Mouse (Mus musculus) liver, embryonic 16.5 days (tissue): ENCODE measurements around the gene Adm. TPM values are rescaled to one million over a fixed set of nuclear protein-coding genes. Genes with fewer than 3 reads are reported as not detected.
"Not testable (repeated sequence)": the region's sequence is repeated elsewhere in the genome, so short reads cannot be mapped to it uniquely, and the experiment has no call there.

Source experiments
- ATAC-seq: fragments of 200-750 bp; cut with Nextera tagmentation; 2 replicates; pipeline ENCODE4 v1.8.0; 2017; ENCODE audit warnings: low read depth, mild to moderate bottlenecking, moderate number of reproducible peaks, moderate library complexity
- H3K27ac ChIP-seq: fragments of 300-500 bp; sonication (generic); 2 replicates; pipeline ENCODE4 v1.5.1; 2014; ENCODE audit warnings: mild to moderate bottlenecking, low read length
- H3K27me3 ChIP-seq: fragments of 300-500 bp; sonication (generic); 2 replicates; pipeline ENCODE4 v1.6.1; 2014; ENCODE audit warnings: low read depth, low read length, mixed read lengths; ENCODE audit not compliant: control insufficient read depth, insufficient read depth
- H3K36me3 ChIP-seq: fragments of 300-500 bp; sonication (generic); 2 replicates; pipeline ENCODE4 v1.6.1; 2014; ENCODE audit warnings: mild to moderate bottlenecking; ENCODE audit not compliant: control insufficient read depth, insufficient read depth
- H3K4me1 ChIP-seq: fragments of 300-500 bp; sonication (generic); 2 replicates; pipeline ENCODE4 v1.6.1; 2014; ENCODE audit warnings: low read depth, low read length, mixed read lengths; ENCODE audit not compliant: control insufficient read depth
- H3K4me2 ChIP-seq: fragments of 300-500 bp; sonication (generic); 2 replicates; pipeline ENCODE4 v1.6.1; 2014; ENCODE audit warnings: low read depth, low read length, mixed read lengths
- H3K4me3 ChIP-seq: fragments of 300-500 bp; sonication (generic); 2 replicates; pipeline ENCODE4 v1.5.1; 2014; ENCODE audit warnings: low read depth, mild to moderate bottlenecking, low read length
- H3K9ac ChIP-seq: fragments of 300-500 bp; sonication (generic); 2 replicates; pipeline ENCODE4 v1.6.1; 2014; ENCODE audit warnings: low read depth, low read length
- H3K9me3 ChIP-seq: fragments of 300-500 bp; sonication (generic); replicated peaks from 2 replicates; pipeline ENCODE4 v1.6.1; 2016; ENCODE audit warnings: low read length; ENCODE audit not compliant: control insufficient read depth
- WGBS: fragments of 180-500 bp; shearing (Covaris S2); extraction: QIAGEN DNeasy Blood & Tissue Kit; methylation state at CpG from one replicate; pipeline ENCODE4 v1.1.7; 2014; ENCODE audit not compliant: insufficient replicate concordance; 5-methylcytosine and 5-hydroxymethylcytosine counted together
- polyA plus RNA-seq: library from polyadenylated mRNA; unstranded; fragments of >200 nt; fragmentation: Nextera tagmentation; extraction: Ambion mirVana; gene quantifications from 2 replicates; pipeline ENCODE4 v1.2.1, GENCODE M21; 2015

The Adm gene
- polyA plus RNA-seq, result 1.9 and 2.1 TPM in 2 replicates

GRCm38 (mm10) chr7:110627486-110628272 is at the start of gene Adm:
TSS of gene Adm (plus strand) at chr7:110627661.
- Histone ChIP-seq H3K9ac (0 out of 2 replicates have a peak within 1 kb of the TSS, but pooled peaks have one; percentile 14), H3K36me3 (no peaks in the 10 kb centered on the region), H3K4me1 (peaks cover 6% of the 10 kb centered on the region), H3K4me3 (peak within 1 kb of the TSS; percentile 54), H3K4me2 (peak within 1 kb of the TSS; percentile 63), H3K27me3 (peaks cover 70% of the 10 kb centered on the region), H3K27ac (no peak within 1 kb of the TSS), H3K9me3 (no peaks in the 10 kb centered on the region)
- ATAC-seq, result 0 out of 2 replicates have a peak, but pooled peaks have one; percentile 35
- WGBS, result 1% methylated on average over 30 of the region's 30 CpGs

- WGBS, result 64% methylated on average over 3 of the region's 3 CpGs
These were observed 43.8 kb upstream of the Adm start for GRCm38 (mm10) chr7:110583705-110584104.

DNA sequence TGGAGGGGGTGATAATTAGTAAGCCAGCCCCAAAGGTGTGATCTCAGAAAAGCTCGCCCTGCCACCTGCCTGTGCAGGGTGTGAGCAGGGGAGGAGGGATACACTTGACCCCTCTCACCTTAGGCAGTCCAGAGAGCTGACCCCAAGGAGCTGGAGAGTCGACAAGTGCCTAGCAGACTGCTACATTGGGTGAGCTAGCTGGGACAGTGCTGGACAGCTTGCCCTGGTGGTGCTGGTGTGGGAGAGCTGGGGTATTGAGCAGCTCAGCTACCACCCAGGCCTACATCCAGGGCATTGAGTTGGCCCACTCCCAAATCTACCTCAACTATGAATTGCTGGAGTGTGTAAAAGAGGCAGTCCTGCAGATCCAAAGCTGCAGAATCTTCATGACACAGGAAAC is 43.3 kb upstream of the Adm start:
- no peak overlapping the region for H3K27ac ChIP-seq
- no peak overlapping the region for H3K4me3 ChIP-seq
- no peak overlapping the region for H3K9ac ChIP-seq
- H3K4me1 ChIP-seq, result no peaks in the 10 kb centered on the region
- no peaks in the 10 kb centered on the region for H3K9me3 ChIP-seq
- no peaks in the 10 kb centered on the region for H3K27me3 ChIP-seq
- no peak overlapping the region for H3K4me2 ChIP-seq
- no peaks in the 10 kb centered on the region; the same call in 1 of the 2 replicates for H3K36me3 ChIP-seq
- ATAC-seq, result no peak
- 38% methylated on average over 2 of the region's 2 CpGs for WGBS

More at GRCm38 (mm10) chr7:110583705-110584104, 43.8 kb upstream of the Adm start:
- no peaks in the 10 kb centered on the region for H3K9me3 ChIP-seq
- no peak overlapping the region for H3K4me3 ChIP-seq
- H3K4me2 ChIP-seq, result no peak overlapping the region
- no peaks in the 10 kb centered on the region for H3K27me3 ChIP-seq
- no peak for ATAC-seq
- no peak overlapping the region for H3K27ac ChIP-seq
- no peaks in the 10 kb centered on the region for H3K4me1 ChIP-seq
- H3K36me3 ChIP-seq, result no peaks in the 10 kb centered on the region; the same call in 1 of the 2 replicates
- no peak overlapping the region for H3K9ac ChIP-seq

GRCm38 (mm10) chr7:110585250-110585649 is 42.2 kb upstream of the Adm start:
- WGBS, result 62% methylated on average over 2 of the region's 2 CpGs
- no peak overlapping the region for H3K9ac ChIP-seq

GRCm38 (mm10) chr7:110587721-110588120 is 39.7 kb upstream of the Adm start:
- Histone ChIP-seq H3K27me3 (no peaks in the 10 kb centered on the region), H3K4me1 (no peaks in the 10 kb centered on the region), H3K4me3 (no peak overlapping the region), H3K9me3 (no peaks in the 10 kb centered on the region), H3K27ac (no peak overlapping the region), H3K9ac (no peak overlapping the region), H3K36me3 (no peaks in the 10 kb centered on the region; the same call in 1 of the 2 replicates), H3K4me2 (no peak overlapping the region)
- no peak for ATAC-seq
- WGBS, result 43% methylated on average over 1 of the region's 1 CpGs

More at GRCm38 (mm10) chr7:110585250-110585649, 42.2 kb upstream of the Adm start:
- H3K27ac ChIP-seq, result no peak overlapping the region
- H3K4me1 ChIP-seq, result no peaks in the 10 kb centered on the region
- H3K4me3 ChIP-seq, result no peak overlapping the region
- no peaks in the 10 kb centered on the region for H3K27me3 ChIP-seq
- H3K4me2 ChIP-seq, result no peak overlapping the region
- no peaks in the 10 kb centered on the region; the same call in 1 of the 2 replicates for H3K36me3 ChIP-seq
- no peaks in the 10 kb centered on the region for H3K9me3 ChIP-seq
- no peak for ATAC-seq

- not testable (repeated sequence) for ATAC-seq, H3K4me3 ChIP-seq
- WGBS, result 57% methylated on average over 3 of the region's 3 CpGs
These were observed 33.5 kb upstream of the Adm start for GRCm38 (mm10) chr7:110593991-110594390.

DNA sequence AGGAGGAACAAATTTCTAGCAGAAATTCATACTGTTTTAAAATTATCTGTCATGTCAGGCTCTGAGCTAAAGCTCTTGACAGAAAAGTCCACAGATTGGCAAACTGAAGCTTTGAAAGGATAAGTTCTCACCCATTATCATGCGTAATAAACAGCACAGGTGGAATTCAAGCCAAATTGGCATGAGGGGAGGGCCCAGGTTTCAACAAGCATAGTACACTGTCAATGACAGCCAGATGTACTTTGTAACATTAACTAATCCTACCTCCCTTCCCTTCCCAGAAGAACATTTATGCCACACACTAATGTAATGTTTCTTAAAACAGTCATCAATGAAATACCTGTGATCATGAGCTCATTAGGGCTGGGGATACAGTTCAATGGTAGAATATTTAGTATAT is 30.3 kb upstream of the Adm start:
- H3K9ac ChIP-seq, result no peak overlapping the region
- H3K36me3 ChIP-seq, result no peaks in the 10 kb centered on the region
- H3K9me3 ChIP-seq, result no peaks in the 10 kb centered on the region
- no peak for ATAC-seq
- no peak overlapping the region for H3K4me2 ChIP-seq
- no peaks in the 10 kb centered on the region for H3K4me1 ChIP-seq
- no peak overlapping the region for H3K4me3 ChIP-seq
- no peaks in the 10 kb centered on the region for H3K27me3 ChIP-seq
- WGBS, result 65% methylated on average over 1 of the region's 1 CpGs
- no peak overlapping the region for H3K27ac ChIP-seq

More at GRCm38 (mm10) chr7:110593991-110594390, 33.5 kb upstream of the Adm start:
- not testable (repeated sequence) for H3K9ac ChIP-seq, H3K4me1 ChIP-seq, H3K9me3 ChIP-seq, H3K36me3 ChIP-seq, H3K27me3 ChIP-seq, H3K27ac ChIP-seq, H3K4me2 ChIP-seq

DNA sequence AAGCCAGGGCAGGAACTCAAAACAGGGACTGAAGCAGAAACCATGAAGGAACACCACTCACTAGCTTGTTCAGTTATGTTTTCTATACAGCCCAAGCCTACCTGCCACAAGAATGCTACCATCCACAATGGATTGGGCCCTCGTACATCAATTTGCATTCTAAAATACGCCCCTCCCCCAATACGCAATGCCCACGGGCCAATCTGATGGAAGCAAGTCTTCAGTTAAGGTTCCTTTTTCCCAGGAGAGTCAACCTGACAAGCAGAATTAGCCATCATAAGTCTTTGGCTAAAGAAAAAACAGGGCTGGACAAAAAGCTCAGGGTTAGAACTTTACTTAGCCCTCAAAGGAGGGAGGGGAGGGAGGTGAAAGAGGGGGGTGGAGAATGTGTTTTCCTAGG is 22.0 kb upstream of the Adm start:
- no peaks in the 10 kb centered on the region for H3K27me3 ChIP-seq
- H3K4me1 ChIP-seq, result no peaks in the 10 kb centered on the region
- no peaks in the 10 kb centered on the region for H3K36me3 ChIP-seq
- WGBS, result 62% methylated on average over 4 of the region's 4 CpGs
- H3K27ac ChIP-seq, result no peak overlapping the region
- H3K4me2 ChIP-seq, result no peak overlapping the region
- no peak overlapping the region for H3K4me3 ChIP-seq
- no peak overlapping the region for H3K9ac ChIP-seq
- no peak for ATAC-seq
- H3K9me3 ChIP-seq, result no peaks in the 10 kb centered on the region

- no peaks in the 10 kb centered on the region for H3K4me1 ChIP-seq
- 82% methylated on average over 1 of the region's 1 CpGs for WGBS
- H3K36me3 ChIP-seq, result no peaks in the 10 kb centered on the region
- no peak overlapping the region for H3K27ac ChIP-seq
- ATAC-seq, result no peak
- H3K4me3 ChIP-seq, result no peak overlapping the region
- H3K27me3 ChIP-seq, result no peaks in the 10 kb centered on the region; the same call in 1 of the 2 replicates
- no peak overlapping the region for H3K9ac ChIP-seq
- H3K9me3 ChIP-seq, result no peaks in the 10 kb centered on the region
- H3K4me2 ChIP-seq, result no peak overlapping the region
These were observed 20.6 kb upstream of the Adm start for GRCm38 (mm10) chr7:110606906-110607305.
